Mouse (Mus musculus) small intestine, adult 10 weeks (tissue): ENCODE measurements around the gene Prmt8. TPM values are rescaled to one million over a fixed set of nuclear protein-coding genes. Genes with fewer than 3 reads are reported as not detected.

Experiments used
- polyA plus RNA-seq: library from polyadenylated mRNA; stranded (reverse); fragments of 350-450 nt; fragmentation: Illumina TruSeq; extraction: RNeasy Lipid Tissue Mini Kit (QIAGEN cat#74804); gene quantifications from one replicate; pipeline ENCODE4 v1.2.3, GENCODE M21; 2014; ENCODE audit warnings: low replicate concordance

Gene Prmt8
- not detected for polyA plus RNA-seq

GRCm38 (mm10) chr6:127769275-127770156, at the start of gene Prmt8:
Gene Prmt8 (minus strand): TSS chr6:127769472.

Other genes starting within 250 kb of the Prmt8 start
- gene Cracr2a, start 208.1 kb downstream of the Prmt8 start, polyA plus RNA-seq: 7.0 TPM
- gene Tspan11, start 118.1 kb upstream of the Prmt8 start, polyA plus RNA-seq: not detected